Mouse (Mus musculus) left cerebral cortex, postnatal 14 days (tissue): ENCODE measurements around the gene Ror2. TPM values are rescaled to one million over a fixed set of nuclear protein-coding genes. Genes with fewer than 3 reads are reported as not detected.

ENCODE experiments used
- DNase-seq, 2 experiments: peaks; one replicate each; pipeline ENCODE4 v3.0.0; 2021 to 2022; ENCODE audit warnings: low spot score in 2 of 2, mixed read lengths in 1 of 2
- intact Hi-C: fragments of 180-260 bp; cut with DNase I; formaldehyde crosslinking; loops from one replicate; pipeline ENCODE4 v1.15.1; 2025
- total RNA-seq, 2 experiments: library from RNA; stranded (reverse); gene quantifications; 2 replicates each; pipeline ENCODE4 v1.2.3; 2021

The Ror2 gene
- total RNA-seq, 2 experiments from 2014 or later = 1.6 TPM

DNA sequence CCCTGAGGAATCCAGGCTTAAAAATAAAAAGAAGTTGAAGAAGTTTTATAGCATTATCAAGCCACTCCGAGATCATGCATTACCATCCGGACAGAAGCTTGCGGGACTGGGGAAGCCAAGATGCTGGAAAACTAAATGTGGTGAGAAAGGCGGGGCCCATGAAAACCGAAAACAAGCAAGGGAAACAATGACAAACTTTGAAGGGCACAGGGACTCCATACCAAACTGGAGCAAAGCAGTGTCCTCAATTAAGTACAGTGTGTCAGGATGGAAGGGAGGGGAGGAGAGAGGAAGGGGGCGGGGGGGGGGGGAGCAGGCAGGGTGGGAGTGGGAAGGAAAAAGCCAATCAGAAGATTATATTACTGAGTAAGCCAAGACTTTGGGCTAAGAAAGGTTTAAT lies 126.4 kb downstream of the Ror2 start:
- no peak for DNase-seq
- intact Hi-C loops = no loop called here

DNA sequence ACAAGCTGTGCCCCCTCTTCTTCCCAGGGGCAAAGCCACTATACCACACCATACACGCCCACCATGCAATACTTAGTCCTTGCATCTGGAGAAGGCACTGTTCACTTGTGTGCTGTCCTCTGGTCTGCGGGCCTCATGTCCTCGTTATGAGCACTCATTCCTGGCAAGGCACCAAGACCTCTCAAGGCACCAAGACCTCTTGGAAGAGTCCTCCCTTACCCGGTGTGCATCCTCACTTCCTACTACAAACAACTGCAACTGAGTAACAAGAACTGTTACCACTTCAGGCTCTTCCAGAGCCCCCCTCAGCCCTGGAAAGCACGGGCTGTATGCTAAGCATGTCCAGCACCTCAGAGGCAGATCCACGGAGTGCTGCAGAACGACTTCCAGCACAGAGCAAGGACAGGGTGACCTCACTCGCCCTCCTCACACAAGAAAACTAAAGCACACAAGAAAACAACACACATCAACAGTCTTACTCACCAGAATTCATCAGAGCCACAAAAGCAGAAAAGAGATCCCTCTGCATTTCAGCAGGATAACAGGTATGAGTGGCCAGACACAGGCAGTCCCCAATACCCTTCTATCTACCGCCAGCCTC lies 127.4 kb downstream of the Ror2 start:
- DNase-seq = no peak
- intact Hi-C loops = no loop called here

DNA sequence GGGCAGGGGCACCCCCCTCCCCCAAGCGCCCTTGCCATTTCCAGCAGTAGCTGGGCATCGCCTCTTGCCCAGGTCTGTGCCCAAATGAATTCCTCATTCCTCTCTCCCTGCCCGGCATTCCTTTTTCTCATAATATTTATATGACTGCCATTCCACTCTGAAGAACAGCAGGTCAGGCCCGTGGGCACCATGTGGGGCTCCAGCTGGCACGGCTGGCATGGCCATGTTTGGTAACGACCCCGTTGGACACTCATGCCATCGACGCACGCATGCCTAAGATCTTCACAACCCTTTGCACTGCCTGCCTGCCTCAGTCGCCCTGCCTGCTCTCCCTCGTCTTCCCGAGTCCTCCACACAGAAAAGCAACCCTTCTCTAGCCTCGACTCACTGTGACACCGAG lies 129.0 kb downstream of the Ror2 start:
- intact Hi-C loops = no loop called here
- no peak for DNase-seq

DNA sequence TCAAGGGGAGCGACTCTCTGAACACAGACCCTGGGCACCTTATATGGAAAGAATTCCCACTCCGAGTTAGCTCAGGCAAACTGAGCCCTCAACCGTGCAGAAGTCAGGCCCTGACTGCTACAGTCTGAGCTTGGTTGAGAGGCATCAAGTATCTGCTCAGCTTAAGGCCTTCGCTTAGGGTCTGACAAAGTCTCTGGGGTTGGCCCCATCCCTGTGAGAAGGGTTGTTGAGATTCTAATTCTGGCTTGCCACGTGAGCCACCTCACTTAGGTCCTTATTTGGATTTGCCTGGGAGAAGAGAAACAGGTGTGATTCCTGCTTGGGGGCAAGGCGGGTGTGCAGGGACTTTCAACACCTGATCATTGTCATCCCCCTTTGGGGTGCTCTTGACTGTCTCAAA lies 129.6 kb downstream of the Ror2 start:
- DNase-seq = no peak
- intact Hi-C loops = no loop called here

DNA sequence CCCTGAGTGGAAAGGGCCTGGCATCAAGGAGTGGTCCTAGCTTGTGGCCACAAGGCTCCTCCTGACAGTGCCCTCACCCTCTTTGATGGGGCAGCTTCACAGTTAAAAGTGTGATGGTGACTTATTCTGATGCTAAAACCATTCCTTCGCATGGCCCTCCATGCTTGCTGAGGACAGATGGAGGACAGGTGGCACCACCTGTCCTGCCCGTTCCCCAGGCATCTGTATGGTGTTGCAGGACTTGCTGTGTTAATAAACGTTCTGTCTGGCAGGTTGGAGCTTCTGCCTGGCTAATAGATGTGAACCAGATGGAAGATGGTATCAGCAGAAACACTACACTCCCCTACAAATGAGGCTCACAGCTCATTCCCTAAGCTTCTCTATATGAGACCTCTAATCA lies 140.4 kb downstream of the Ror2 start:
- DNase-seq = no peak
- intact Hi-C loops = no loop called here

DNA sequence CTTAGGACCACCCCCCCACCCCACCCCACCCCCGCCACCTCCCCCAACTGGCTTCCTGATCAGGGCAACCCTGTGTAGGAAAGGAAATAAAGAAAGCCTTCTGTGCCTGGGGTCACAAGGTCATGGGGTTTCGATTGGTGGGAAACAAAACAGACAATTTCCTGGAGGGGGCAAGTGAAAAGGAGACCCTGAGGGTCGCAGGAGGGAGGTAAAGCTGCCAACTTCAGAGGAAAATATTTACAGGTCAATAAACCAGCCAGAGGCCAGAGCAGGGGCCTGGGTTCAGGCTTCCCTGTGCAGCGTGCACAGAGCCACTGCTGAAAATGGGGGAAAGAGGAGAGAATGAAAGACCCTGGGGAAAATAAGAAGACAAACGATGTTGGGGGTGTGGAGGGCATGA lies 142.8 kb downstream of the Ror2 start:
- no peak for DNase-seq
- intact Hi-C loops = no loop called here

DNA sequence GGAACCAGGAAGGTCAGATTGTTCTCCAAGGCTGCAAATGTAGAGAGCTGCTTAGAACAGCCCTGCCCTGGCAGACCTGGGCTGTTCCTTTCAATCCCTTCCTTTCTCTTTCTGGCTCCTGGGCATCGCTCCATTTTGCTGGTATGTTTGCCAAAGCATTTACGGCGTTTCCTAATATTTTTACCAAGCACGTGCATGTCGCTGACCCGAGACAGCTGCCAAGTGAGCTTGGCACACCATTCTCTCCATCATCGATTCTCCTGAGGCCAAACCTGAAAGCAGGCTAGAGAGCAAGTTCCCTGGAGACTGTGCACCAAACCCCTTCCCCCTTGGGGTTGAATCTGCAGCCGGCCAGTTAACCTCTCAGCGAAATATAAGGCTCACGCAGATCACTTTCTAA lies 143.7 kb downstream of the Ror2 start:
- intact Hi-C loops = no loop called here
- DNase-seq = no peak

DNA sequence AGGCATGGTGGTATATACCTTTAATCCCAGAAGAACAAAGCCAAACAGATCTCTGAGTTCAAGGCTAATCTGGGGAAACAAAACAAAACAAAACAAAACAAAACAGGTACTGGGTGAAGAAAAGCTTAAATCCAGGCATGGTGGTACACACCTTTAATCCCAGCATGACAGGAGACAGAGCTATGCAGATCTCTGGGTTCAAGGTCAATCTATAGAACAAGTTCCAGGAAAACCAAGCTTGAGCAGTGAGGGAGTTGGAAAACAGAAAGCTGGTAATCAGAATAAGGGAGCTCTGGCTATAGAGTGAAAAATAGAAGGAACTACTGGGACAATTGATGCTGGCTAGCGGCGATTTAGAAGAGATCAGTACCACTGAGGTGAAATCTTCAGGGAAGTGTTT lies 145.6 kb downstream of the Ror2 start:
- intact Hi-C loops = no loop called here
- no peak for DNase-seq

DNA sequence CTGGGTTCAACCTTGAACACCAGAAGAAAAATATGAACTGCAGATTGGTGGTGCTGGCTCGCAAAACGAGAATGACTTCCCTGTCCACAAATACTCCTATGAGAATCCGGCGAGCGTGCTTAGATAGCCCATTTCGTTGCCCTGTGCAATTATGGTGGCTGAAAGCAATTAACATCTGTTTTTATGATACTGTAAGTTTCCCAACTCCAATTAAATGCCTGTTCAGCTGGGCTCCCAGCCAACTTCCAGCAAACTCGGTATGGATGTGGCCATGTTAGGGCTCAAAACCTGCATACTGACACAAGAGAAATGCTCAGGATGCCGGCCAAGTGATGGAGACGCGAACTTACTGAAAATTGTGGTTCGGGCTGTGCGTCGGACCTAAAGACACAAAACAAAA lies 155.4 kb downstream of the Ror2 start:
- intact Hi-C loops = no loop called here
- DNase-seq = no peak

DNA sequence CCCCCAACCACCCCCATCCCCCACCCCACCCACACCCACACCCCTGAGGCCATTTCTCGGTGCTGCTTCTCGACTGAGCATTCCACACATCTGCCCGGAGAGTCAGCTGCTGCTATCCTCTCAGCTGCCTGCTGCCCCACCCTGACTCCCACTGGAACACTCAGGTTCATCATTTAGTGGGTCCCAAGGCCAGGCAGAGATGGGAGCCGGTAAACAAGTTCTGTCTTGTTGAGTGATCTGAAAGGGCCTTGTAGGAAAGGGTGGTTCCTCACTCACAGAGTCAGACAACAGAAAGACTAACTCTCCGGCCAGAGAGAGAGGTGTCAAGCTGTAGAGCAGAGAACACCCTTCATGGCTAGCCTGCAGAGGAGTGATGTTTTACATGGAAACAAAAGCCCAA lies 155.9 kb downstream of the Ror2 start:
- DNase-seq = no peak
- intact Hi-C loops = no loop called here

DNA sequence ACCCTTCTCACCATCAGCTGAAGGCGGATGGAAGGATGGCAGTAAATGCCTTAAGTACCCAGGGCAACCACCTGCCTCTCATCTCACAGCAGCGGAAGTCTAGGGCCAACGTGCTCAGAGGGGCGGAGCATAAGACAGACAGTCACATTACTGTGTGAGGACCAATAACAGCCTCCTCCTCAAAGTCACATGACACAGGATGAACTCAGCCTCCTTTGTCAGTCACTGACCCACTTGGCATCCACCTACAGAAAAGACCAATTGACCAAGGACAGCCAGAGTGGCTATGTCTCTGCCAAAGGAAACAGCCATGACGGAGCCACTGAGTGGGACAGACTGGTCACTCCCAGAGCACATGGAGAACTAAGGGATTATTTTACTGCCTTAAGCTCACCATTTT lies 160.3 kb downstream of the Ror2 start:
- DNase-seq = no peak
- intact Hi-C loops = no loop called here

DNA sequence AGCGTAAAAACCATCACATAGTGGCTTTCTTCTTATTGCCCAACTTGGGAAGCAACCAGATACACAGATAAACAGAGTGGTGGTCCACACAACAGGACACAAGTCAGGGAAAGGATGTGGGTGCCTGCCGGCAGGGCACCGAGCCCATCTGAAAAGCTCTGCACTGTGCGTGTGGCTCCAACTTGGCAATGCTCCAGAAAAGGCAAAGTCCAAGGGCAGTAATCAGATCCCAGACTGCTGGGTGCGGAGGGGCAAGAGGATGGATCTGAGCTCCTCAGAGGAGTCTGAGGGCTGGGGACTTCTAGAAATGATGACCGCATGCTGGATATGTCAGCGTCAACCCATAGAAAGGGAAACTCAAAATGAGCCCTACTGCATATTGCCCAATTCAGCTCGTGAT lies 163.8 kb downstream of the Ror2 start:
- intact Hi-C loops = no loop called here
- no peak for DNase-seq

DNA sequence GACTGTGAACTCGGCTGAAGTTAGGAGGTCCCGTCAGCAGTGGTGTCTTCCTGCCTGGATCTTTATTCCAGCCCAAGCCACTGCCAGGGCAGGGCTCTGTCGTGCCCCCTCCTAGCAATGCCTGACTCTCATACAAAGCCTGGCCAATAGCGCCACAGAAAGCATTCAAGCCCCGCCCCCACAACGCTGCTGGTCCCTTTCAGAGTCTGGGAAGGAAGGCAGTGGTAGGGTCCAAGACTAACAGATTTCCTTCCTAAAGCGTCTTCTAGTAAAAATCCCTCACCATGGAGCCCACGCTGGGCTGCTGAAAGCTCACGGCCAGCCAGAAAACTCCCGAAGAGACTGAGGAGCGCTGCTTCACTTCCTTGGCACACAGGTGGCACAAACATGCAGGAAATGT lies 165.0 kb downstream of the Ror2 start:
- DNase-seq = peak in 1 of 2 experiments; percentile 58
- intact Hi-C loops = no loop called here

DNA sequence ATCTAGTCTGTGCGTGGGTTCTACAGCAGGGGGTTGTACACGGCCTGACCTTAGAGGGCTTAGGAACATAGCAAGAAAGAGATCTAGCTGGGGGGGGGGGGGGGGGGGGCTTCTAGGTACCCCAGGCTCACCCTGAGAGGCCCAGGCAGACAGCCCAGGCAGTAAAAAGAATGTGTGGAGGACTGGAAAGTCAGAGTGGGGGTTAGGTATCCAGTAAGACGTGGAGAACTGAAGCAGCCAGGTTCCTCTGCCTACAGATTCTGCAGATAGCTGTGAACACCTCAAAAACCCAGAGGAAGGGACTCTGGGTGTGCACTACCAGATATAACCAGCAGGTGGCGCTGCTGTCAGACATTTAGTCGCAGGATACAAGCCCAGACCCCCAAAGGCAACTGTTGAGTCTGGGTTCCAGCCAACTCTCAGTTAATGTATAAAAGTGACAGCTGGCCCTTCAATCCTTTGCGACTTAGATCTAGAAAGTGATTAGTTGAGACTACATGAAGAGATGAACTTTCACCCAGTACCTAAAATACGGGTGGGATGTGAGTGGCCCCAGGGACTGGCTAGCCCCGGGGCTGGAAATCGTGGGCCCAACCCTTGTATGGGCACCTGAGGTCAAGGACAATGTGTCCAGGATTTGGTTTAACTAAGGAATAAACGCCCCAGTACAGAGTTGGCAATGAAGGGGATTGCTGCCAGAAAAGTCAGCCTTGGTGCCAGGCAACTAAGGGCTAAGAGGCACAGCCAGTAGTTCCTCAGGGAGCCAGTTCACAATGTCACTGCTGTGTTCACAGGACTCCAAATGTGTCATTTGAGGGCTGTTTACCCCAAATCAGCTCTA lies 166.1 kb downstream of the Ror2 start:
- peak; percentile 93 to 94 for DNase-seq
- intact Hi-C loops = loop anchor here (5.0 kb wide), 1 partner anchor 167 kb away; the partner anchor contains the start of gene Ror2

DNA sequence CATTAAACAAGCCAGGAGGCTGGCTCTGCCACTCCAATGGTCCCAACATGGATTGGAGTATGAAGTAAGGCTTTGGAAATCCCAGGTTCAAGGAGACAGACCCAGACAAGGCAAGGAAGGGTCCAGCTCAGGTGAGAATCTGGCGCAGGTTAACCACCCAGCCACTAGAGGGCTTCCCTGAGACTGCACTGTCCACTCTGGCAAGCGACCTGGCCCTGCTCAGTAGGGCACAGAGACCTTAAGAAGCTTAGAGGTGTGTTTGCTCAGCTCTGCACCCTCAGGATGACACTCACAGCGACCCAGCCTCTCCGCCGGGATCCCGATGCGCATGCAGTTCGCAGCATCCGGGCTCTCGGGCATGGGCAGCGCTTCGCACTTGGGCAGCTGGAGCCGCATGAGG lies 167.5 kb downstream of the Ror2 start:
- intact Hi-C loops = loop anchor here (1.0 to 5.0 kb wide), 2 partner anchors 169 to 239 kb away; partner anchors contain the start of gene Ror2
- DNase-seq = no peak

DNA sequence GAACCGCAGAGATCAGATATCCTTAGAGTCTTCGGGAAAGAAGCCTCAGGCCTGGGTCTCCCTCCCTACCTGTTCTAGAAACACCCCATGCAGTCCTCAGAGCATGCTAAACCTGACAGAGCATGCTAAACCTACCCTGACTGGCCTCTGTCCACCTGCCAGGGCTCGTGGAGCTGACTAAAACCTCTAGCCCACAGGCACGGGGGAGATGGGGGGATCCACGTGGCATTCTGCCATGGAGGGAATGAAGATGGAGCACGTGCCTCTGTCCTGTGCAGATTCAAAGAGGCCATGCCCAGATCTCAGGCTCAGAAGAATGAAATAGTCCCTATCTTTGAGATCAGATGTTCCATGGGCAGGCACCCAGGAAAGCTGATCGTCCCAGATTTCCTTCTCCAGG lies 168.0 kb downstream of the Ror2 start:
- intact Hi-C loops = loop anchor here (1.0 to 5.0 kb wide), 2 partner anchors 169 to 239 kb away; partner anchors contain the start of gene Ror2
- no peak for DNase-seq

DNA sequence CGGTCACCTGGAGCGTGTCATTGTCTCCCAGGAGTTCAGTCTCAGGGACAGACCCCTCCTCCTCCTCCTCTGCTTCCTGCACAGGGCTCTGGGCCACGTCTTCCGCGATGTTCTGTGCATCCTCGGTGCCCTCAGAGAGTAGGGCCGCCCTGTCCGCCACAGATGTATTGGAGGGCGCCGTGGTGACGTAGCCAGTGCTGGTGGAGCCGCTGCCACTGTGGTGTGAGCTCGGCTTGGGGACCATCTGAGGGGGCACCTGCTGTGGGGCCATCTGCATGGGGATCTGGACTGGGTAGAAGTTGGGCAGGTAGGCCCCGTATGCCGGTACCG lies 175.7 kb downstream of the Ror2 start:
- no peak for DNase-seq
- intact Hi-C loops = no loop called here

DNA sequence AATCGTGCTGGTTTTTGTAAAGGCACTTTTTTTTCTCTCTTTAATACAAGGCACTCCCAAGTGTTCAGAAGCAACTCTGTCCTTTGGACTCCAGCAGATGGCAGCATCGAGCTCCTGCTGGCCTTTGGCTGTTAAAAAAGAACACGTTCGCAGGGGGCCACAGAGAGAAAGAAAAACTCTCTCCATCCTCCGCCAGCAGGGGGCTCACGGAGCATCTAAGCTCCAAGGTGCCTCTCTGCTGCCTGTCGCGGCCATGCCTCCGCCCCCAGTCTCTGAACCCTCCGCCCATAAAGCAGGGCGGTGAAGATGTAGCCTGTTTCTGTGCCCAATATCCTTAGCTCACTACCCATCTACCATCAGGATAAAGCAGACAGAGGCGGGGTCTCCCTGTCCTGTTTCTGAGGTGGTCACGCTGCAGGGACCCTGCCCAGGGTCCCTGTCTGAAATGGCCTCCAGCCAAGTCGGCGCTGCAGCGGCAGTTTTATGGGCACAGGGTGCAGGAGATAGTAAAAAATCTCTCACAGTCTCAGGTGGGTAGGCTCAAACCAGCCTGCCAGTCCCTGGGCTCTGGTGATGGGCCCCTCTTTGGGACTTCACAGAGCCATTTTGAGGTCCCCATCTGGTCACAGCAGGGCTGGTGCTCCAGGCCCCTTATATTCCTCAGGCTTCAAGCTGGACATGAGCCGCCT lies 176.2 kb downstream of the Ror2 start:
- intact Hi-C loops = loop anchor here (2.0 kb wide), 1 partner anchor 247 kb away; no protein-coding TSS in a partner anchor
- peak; percentile 97 for DNase-seq

DNA sequence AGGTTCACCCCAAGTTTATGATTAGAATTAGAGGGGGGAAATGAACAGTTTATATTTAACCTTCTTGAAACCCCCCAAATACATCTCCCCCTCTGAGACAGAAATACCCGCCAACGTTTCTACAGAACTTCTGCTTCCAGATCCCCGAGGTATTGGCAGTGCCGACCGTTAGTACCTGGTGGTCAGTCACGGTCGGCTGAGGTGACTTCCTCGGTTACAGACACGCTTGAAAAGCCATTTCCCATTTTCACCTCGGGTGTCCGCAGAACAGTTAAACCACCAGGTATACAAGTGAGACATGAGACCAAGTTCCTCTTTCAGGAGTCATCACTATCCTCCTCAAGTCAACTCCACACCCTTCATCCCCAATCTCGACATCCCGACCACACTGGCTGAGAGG lies 179.2 kb downstream of the Ror2 start:
- DNase-seq = no peak
- intact Hi-C loops = no loop called here
